Comparison of ENCODE assay signal across 12 mouse cellular contexts in genomic region chr10:98508515-98509143, GRCm38 (mm10).
DNase-seq lines count a peak whose midpoint lies in the region; ATAC-seq lines count a peak whose summit lies in the region.
"Had no signal": no experiment of that assay in that cellular context is flagged by ENCODE, and none has a peak within 500 bp of the region (broad histone marks: within the 10 kb centered on the region; RNA-seq: fewer than 3 reads in every experiment).

No protein-coding gene starts in this region.

- no peak overlapping the region for H3K27ac ChIP-seq in forebrain, embryonic 12.5 days
- H3K27ac ChIP-seq: forebrain, embryonic 10.5 days; macrophage had no signal

- no peak overlapping the region for H3K9ac ChIP-seq in forebrain, embryonic 12.5 days

- WGBS in forebrain, embryonic 12.5 days: 37% methylated on average over 5 of the region's 5 CpGs

- H3K9me3 ChIP-seq in forebrain, embryonic 12.5 days: no peaks in the 10 kb centered on the region
- H3K9me3 ChIP-seq: forebrain, embryonic 10.5 days had no signal

- H3K4me3 ChIP-seq in forebrain, embryonic 12.5 days (replicated peaks): no peak overlapping the region
- H3K4me3 ChIP-seq: forebrain, embryonic 10.5 days had no signal

- ATAC-seq in forebrain, embryonic 12.5 days (ENCODE audit: low FRiP score): no peak

- H3K36me3 ChIP-seq in forebrain, embryonic 12.5 days (replicated peaks): no peaks in the 10 kb centered on the region
- H3K36me3 ChIP-seq: forebrain, embryonic 10.5 days had no signal

- DNase-seq in gastrocnemius, postnatal 25 days: peak; percentile 14
- DNase-seq in gastrocnemius, adult 8-10 months (ENCODE audit: low spot score in 2 of 2): no peak
- peak; percentile 76 for DNase-seq in retina, adult 2 months (ENCODE audit: low read depth, low spot score)
- no peak for DNase-seq in retina, embryonic 14.5 days (ENCODE audit: low spot score)
- DNase-seq in brain, adult 2 months (ENCODE audit: low read depth, low spot score): peak; percentile 55
- peak; percentile 47 for DNase-seq in skeletal muscle tissue, adult 2 months (ENCODE audit: low read depth, low spot score)
- DNase-seq in layer of hippocampus, postnatal 36 days: no peak
- DNase-seq: cerebellum, postnatal 36 days; left cerebral cortex, postnatal 4 days had no signal

- H3K4me1 ChIP-seq in forebrain, embryonic 12.5 days: no peaks in the 10 kb centered on the region
- H3K4me1 ChIP-seq: forebrain, embryonic 10.5 days had no signal

- no peak overlapping the region for H3K4me2 ChIP-seq in forebrain, embryonic 12.5 days

- H3K27me3 ChIP-seq in forebrain, embryonic 12.5 days: no peaks in the 10 kb centered on the region

Comparison
In these comparisons a context has a peak if more than half of its experiments do, and no peak if none do; other contexts are left out.
1. DNase-seq: peak in gastrocnemius, postnatal 25 days (single experiment), retina, adult 2 months (single experiment), brain, adult 2 months (single experiment) and skeletal muscle tissue, adult 2 months (single experiment); none in gastrocnemius, adult 8-10 months (0 of 2), retina, embryonic 14.5 days (single experiment) and layer of hippocampus, postnatal 36 days (0 of 2).